Mouse (Mus musculus) CH12.LX (cell line): ENCODE measurements around the gene Kif6. TPM values are rescaled to one million over a fixed set of nuclear protein-coding genes. Genes with fewer than 3 reads are reported as not detected.

Source experiments
- DNase-seq: peaks from one replicate; pipeline ENCODE4 v3.0.0-alpha.2; 2013; ENCODE audit errors: extremely low read depth
- H3K27ac ChIP-seq: 2 replicates; pipeline ENCODE4 v1.5.1; 2012; ENCODE audit warnings: low read depth, mild to moderate bottlenecking, control low read depth, moderate library complexity; ENCODE audit not compliant: insufficient read depth
- H3K27me3 ChIP-seq: replicated peaks from 2 replicates; pipeline ENCODE3; 2012; ENCODE audit warnings: inconsistent platforms
- H3K36me3 ChIP-seq, 2 experiments: replicated peaks in 1 of 2; 2 replicates each; pipeline versions ENCODE3 to v1.6.1; 2012; ENCODE audit warnings: inconsistent platforms in 1 of 2, low read length in 1 of 2, mild to moderate bottlenecking in 1 of 2, mixed read lengths in 1 of 2, moderate library complexity in 1 of 2; ENCODE audit not compliant: control insufficient read depth in 1 of 2, insufficient read depth in 1 of 2
- H3K4me1 ChIP-seq, 2 experiments: 2 replicates each; pipeline ENCODE4 v1.6.1; 2012; ENCODE audit warnings: inconsistent platforms in 1 of 2, moderate library complexity in 1 of 2; ENCODE audit not compliant: insufficient read depth in 2 of 2, control insufficient read depth in 1 of 2
- H3K4me2 ChIP-seq: 2 replicates; pipeline ENCODE4 v1.6.1; 2012; ENCODE audit warnings: low read depth, mild to moderate bottlenecking, control low read depth; ENCODE audit not compliant: poor library complexity, insufficient read depth, severe bottlenecking
- H3K4me3 ChIP-seq, 3 experiments: fragments of 150-350 bp in 1 of 3; sonication (generic) in 1 of 3; replicated peaks in 1 of 3; 2 replicates each; pipeline versions ENCODE3 to v1.5.1; 2011 to 2012; ENCODE audit warnings: low read depth in 2 of 3, low read length in 2 of 3, mild to moderate bottlenecking in 2 of 3, moderate library complexity in 2 of 3, control low read depth in 1 of 3, improper control_type of control experiment in 1 of 3, inconsistent platforms in 1 of 3, mixed read lengths in 1 of 3; ENCODE audit not compliant: poor library complexity in 1 of 3
- H3K79me2 ChIP-seq: replicated peaks from 2 replicates; pipeline ENCODE4 v1.6.1; 2012; ENCODE audit warnings: mild to moderate bottlenecking, moderate library complexity; ENCODE audit not compliant: control insufficient read depth, poor library complexity, insufficient read depth, severe bottlenecking; ENCODE audit errors: extremely low read depth
- H3K9ac ChIP-seq: 2 replicates; pipeline ENCODE4 v1.6.1; 2012; ENCODE audit warnings: low read depth, mild to moderate bottlenecking, control low read depth, moderate library complexity; ENCODE audit not compliant: insufficient read depth
- H3K9me3 ChIP-seq: replicated peaks from 2 replicates; pipeline ENCODE3; 2012; ENCODE audit warnings: low read length, inconsistent platforms, mixed read lengths
- BHLHE40 ChIP-seq: IDR thresholded peaks from 2 replicates; pipeline ENCODE4 v1.6.1; 2011; ENCODE audit warnings: mild to moderate bottlenecking, low read depth, low read length, improper control_type of control experiment
- CHD1 ChIP-seq: IDR thresholded peaks from 2 replicates; pipeline ENCODE4 v1.6.1; 2012; ENCODE audit warnings: low read depth, low read length, improper control_type of control experiment, inconsistent platforms
- CHD2 ChIP-seq: IDR thresholded peaks from 2 replicates; pipeline ENCODE4 v1.6.1; 2011; ENCODE audit warnings: low read length, improper control_type of control experiment
- E2F4 ChIP-seq: IDR thresholded peaks from 2 replicates; pipeline ENCODE4 v1.6.1; 2011; ENCODE audit warnings: low read depth, low read length, improper control_type of control experiment; ENCODE audit not compliant: insufficient replicate concordance
- ELF1 ChIP-seq: IDR thresholded peaks from 2 replicates; pipeline ENCODE4 v1.6.1; 2014; ENCODE audit warnings: low read depth, mild to moderate bottlenecking, inconsistent platforms, low read length, improper control_type of control experiment
- EP300 ChIP-seq: IDR thresholded peaks from 2 replicates; pipeline ENCODE4 v1.6.1; 2011; ENCODE audit warnings: low read length, improper control_type of control experiment
- ETS1 ChIP-seq: conservative IDR thresholded peaks from 2 replicates; pipeline ENCODE4 v1.6.1; 2012; ENCODE audit warnings: low read depth, mild to moderate bottlenecking, inconsistent platforms, low read length, improper control_type of control experiment, moderate library complexity
- HCFC1 ChIP-seq: IDR thresholded peaks from 2 replicates; pipeline ENCODE4 v1.6.1; 2012; ENCODE audit warnings: low read depth, mild to moderate bottlenecking, inconsistent platforms, low read length, improper control_type of control experiment
- IRF4 ChIP-seq: IDR thresholded peaks from 2 replicates; pipeline ENCODE4 v1.6.1; 2014; ENCODE audit warnings: low read depth, mild to moderate bottlenecking, inconsistent platforms, low read length, improper control_type of control experiment
- JUN ChIP-seq: IDR thresholded peaks from 2 replicates; pipeline ENCODE4 v1.6.1; 2011; ENCODE audit warnings: low read depth, mild to moderate bottlenecking, low read length, improper control_type of control experiment, moderate library complexity; ENCODE audit not compliant: insufficient read depth
- JUND ChIP-seq: conservative IDR thresholded peaks from 2 replicates; pipeline ENCODE4 v1.6.1; 2011; ENCODE audit warnings: low read depth, low read length, improper control_type of control experiment
- KAT2A ChIP-seq: IDR thresholded peaks from 2 replicates; pipeline ENCODE4 v1.6.1; 2012; ENCODE audit warnings: low read length, improper control_type of control experiment, inconsistent platforms; ENCODE audit not compliant: insufficient replicate concordance
- MAFK ChIP-seq: IDR thresholded peaks from 2 replicates; pipeline ENCODE4 v1.6.1; 2011; ENCODE audit warnings: low read length, improper control_type of control experiment; ENCODE audit not compliant: insufficient replicate concordance
- MEF2A ChIP-seq: IDR thresholded peaks from 2 replicates; pipeline ENCODE4 v1.6.1; 2014; ENCODE audit warnings: low read depth, mild to moderate bottlenecking, inconsistent platforms, low read length, improper control_type of control experiment, borderline replicate concordance
- MXI1 ChIP-seq: IDR thresholded peaks from 2 replicates; pipeline ENCODE4 v1.6.1; 2011; ENCODE audit warnings: mild to moderate bottlenecking, low read depth, low read length, improper control_type of control experiment
- MYC ChIP-seq: IDR thresholded peaks from 2 replicates; pipeline ENCODE4 v1.6.1; 2011; ENCODE audit warnings: low read depth, mild to moderate bottlenecking, improper control_type of control experiment, low read length
- NELFE ChIP-seq: IDR thresholded peaks from 2 replicates; pipeline ENCODE4 v1.6.1; 2011; ENCODE audit warnings: low read depth, low read length, improper control_type of control experiment
- NRF1 ChIP-seq: IDR thresholded peaks from 2 replicates; pipeline ENCODE4 v1.6.1; 2014; ENCODE audit warnings: low read depth, mild to moderate bottlenecking, inconsistent platforms, low read length, improper control_type of control experiment, moderate library complexity
- PAX5 ChIP-seq: IDR thresholded peaks from 2 replicates; pipeline ENCODE4 v1.6.1; 2012; ENCODE audit warnings: low read length, inconsistent platforms, mixed read lengths
- RAD21 ChIP-seq: IDR thresholded peaks from 2 replicates; pipeline ENCODE4 v1.6.1; 2011; ENCODE audit warnings: low read depth, mild to moderate bottlenecking, low read length, improper control_type of control experiment, moderate library complexity
- SIN3A ChIP-seq: IDR thresholded peaks from 2 replicates; pipeline ENCODE4 v1.6.1; 2012; ENCODE audit warnings: low read length, improper control_type of control experiment, inconsistent platforms
- TBP ChIP-seq: conservative IDR thresholded peaks from 2 replicates; pipeline ENCODE4 v1.6.1; 2011; ENCODE audit warnings: low read depth, low read length, improper control_type of control experiment
- TCF12 ChIP-seq: IDR thresholded peaks from 2 replicates; pipeline ENCODE4 v1.6.1; 2014; ENCODE audit warnings: low read depth, mild to moderate bottlenecking, inconsistent platforms, low read length, improper control_type of control experiment
- UBTF ChIP-seq: IDR thresholded peaks from 2 replicates; pipeline ENCODE4 v1.6.1; 2012; ENCODE audit warnings: low read depth, mild to moderate bottlenecking, inconsistent platforms, low read length, improper control_type of control experiment, moderate library complexity
- ZC3H11A ChIP-seq: IDR thresholded peaks from 2 replicates; pipeline ENCODE4 v1.6.1; 2012; ENCODE audit warnings: low read depth, mild to moderate bottlenecking, inconsistent platforms, low read length, improper control_type of control experiment
- dilution Hi-C: fragments of 300-500 bp; cut with MboI; formaldehyde crosslinking; loops from 2 replicates; pipeline ENCODE4 v1.14.3; 2020; ENCODE audit warnings: low sequenced_read_pairs; ENCODE audit not compliant: extremely low pct_unique_long_range_greater_than_20kb, extremely low pct_ligation_motif_present
- in situ Hi-C: fragments of 300-500 bp; cut with MboI; formaldehyde crosslinking; loops from 3 replicates; pipeline ENCODE4 v1.14.3; 2019; ENCODE audit warnings: low sequenced_read_pairs, low pct_ligation_motif_present, low pct_unique_long_range_greater_than_20kb, mixed read lengths
- polyA plus RNA-seq: library from polyadenylated mRNA; unstranded; fragments of >175 nt; gene quantifications from 2 replicates; pipeline ENCODE4 v1.2.1, GENCODE M21; 2012; ENCODE audit warnings: low read depth; ENCODE audit not compliant: insufficient read length
- total RNA-seq, 2 experiments: library from RNA; depleted of rRNA; stranded (reverse); fragments of 300-350 nt in 1 of 2; fragments of >200 nt in 1 of 2; gene quantifications; 2 replicates each; pipeline ENCODE4 v1.2.3; 2012 to 2014

Gene Kif6
- total and polyA plus RNA-seq, 3 experiments: not detected

DNA sequence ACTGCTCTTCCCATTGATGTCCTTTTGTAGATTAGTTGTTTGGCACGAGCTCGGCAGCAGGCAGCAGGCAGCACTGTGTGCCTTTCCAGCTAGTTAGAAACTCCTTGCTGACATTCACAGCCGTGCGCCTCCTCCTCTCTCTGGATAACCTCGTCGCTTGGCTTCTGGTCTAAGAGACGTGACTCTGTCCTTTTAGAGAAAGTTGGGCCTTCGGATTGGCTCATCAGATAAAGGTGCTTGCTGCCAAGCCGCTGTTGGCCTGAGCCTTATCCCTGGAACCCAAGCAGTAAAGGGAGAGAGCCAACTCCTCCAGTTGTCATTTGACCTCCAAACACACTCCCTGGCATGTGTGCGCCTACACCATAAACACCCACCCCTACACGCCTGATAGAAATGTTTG is 123.4 kb downstream of the Kif6 start:
- Histone ChIP-seq H3K4me3 (no peak overlapping the region), H3K36me3 (no peaks in the 10 kb centered on the region), H3K4me1 (peaks cover 3 to 15% of the 10 kb centered on the region in 2 experiments; a peak in 3 of 4 replicates), H3K27me3 (peaks cover 14% of the 10 kb centered on the region), H3K9ac (no peak overlapping the region), H3K79me2 (no peaks in the 10 kb centered on the region), H3K27ac (no peak overlapping the region), H3K4me2 (no peak overlapping the region), H3K9me3 (peaks cover 7% of the 10 kb centered on the region)
- in situ Hi-C loops (no loop called here), dilution Hi-C loops (no loop called here)
- TF ChIP-seq TCF12: no peak
- TF ChIP-seq NELFE: no peak
- TF ChIP-seq TBP: no peak
- TF ChIP-seq CHD2: no peak
- no peak for TF ChIP-seq KAT2A
- TF ChIP-seq UBTF: no peak
- no peak for TF ChIP-seq IRF4
- TF ChIP-seq E2F4: no peak
- TF ChIP-seq MEF2A: no peak
- no peak for TF ChIP-seq MXI1
- TF ChIP-seq ZC3H11A: no peak
- TF ChIP-seq JUN: no peak
- no peak for DNase-seq

DNA sequence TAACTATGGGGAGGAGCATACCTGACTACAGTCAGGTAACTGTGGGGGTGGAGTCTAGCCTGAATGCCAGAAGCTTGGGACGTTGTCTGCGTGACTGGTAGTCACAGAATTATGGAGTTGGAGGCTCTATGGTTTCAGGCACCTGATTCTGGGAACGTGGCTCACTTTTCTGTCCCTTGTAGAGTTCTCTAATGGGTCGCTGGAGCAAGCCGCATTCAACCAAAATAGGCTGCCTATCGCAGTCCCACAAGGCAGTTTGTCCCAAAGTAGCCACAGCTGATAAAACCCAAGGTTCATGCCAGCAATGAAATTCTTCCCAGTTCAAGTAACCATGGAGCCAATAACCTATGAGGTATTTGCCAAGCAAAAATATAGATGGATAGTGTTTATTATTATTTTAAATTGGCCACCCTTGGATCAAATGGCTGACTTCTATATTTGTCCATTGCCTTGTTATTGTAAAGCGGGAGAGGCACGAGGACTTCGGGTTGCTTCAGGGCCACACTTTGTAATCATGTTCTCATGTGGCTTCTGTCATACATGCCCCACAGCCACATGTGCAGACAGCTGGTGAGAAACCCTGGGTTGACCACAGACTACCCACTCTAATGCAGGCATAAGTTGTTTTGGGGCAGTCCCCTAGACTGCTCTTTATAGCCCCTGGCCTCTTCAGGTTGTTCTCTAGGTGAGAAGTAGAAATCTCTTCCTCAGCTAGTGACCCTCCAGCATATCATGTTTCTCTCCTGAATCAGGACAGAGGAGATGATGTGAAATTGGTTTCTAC is 125.2 kb downstream of the Kif6 start:
- no peaks in the 10 kb centered on the region for H3K79me2 ChIP-seq
- in situ Hi-C loops: no loop called here

More for the DNA sequence above, 125.2 kb downstream of the Kif6 start:
- TF ChIP-seq RAD21 (no peak), ETS1 (peak; percentile 35; the same call in 1 of the 2 replicates), MEF2A (no peak), CHD1 (no peak), PAX5 (no peak), MAFK (no peak), HCFC1 (no peak), MYC (0 out of 2 replicates have a peak, but pooled peaks have one; percentile 62), E2F4 (no peak), JUN (no peak), EP300 (0 out of 2 replicates have a peak, but pooled peaks have one; percentile 23), KAT2A (no peak), NELFE (no peak), JUND (no peak), ELF1 (no peak), NRF1 (no peak), SIN3A (no peak), BHLHE40 (peak; percentile 61)
- Histone ChIP-seq H3K27me3 (peaks cover 11% of the 10 kb centered on the region), H3K9me3 (peaks cover 7% of the 10 kb centered on the region), H3K9ac (no peak overlapping the region), H3K4me2 (peak overlapping the region; percentile 3; the same call in 1 of the 2 replicates), H3K27ac (no peak overlapping the region), H3K4me1 (peaks cover 3 to 15% of the 10 kb centered on the region in 2 experiments; a peak in 3 of 4 replicates), H3K36me3 (no peaks in the 10 kb centered on the region), H3K4me3 (no peak overlapping the region)
- DNase-seq: peak; percentile 35
- dilution Hi-C loops: no loop called here
